Mouse (Mus musculus) embryonic facial prominence, embryonic 13.5 days (tissue): ENCODE results near the gene Obox5. TPM values are rescaled to one million over a fixed set of nuclear protein-coding genes. Genes with fewer than 3 reads are reported as not detected.
"Not testable (repeated sequence)": the region's sequence is repeated elsewhere in the genome, so short reads cannot be mapped to it uniquely, and the experiment has no call there.

ENCODE experiments used
- ATAC-seq: fragments of 200-750 bp; cut with Nextera tagmentation; 2 replicates; pipeline ENCODE4 v1.8.0; 2017; ENCODE audit warnings: low read depth; ENCODE audit not compliant: insufficient number of reproducible peaks, insufficient read depth, low FRiP score, low TSS enrichment
- H3K27ac ChIP-seq: fragments of 300-500 bp; sonication (generic); 2 replicates; pipeline ENCODE4 v1.5.1; 2015; ENCODE audit warnings: moderate library complexity, mild to moderate bottlenecking, inconsistent platforms
- H3K27me3 ChIP-seq: fragments of 300-500 bp; sonication (generic); 2 replicates; pipeline ENCODE4 v1.6.1; 2015; ENCODE audit warnings: mild to moderate bottlenecking, inconsistent platforms
- H3K36me3 ChIP-seq: fragments of 300-500 bp; sonication (generic); 2 replicates; pipeline ENCODE4 v1.6.1; 2015; ENCODE audit warnings: mild to moderate bottlenecking, inconsistent platforms
- H3K4me1 ChIP-seq: fragments of 300-500 bp; sonication (generic); 2 replicates; pipeline ENCODE4 v1.6.1; 2015; ENCODE audit warnings: inconsistent platforms
- H3K4me2 ChIP-seq: fragments of 300-500 bp; sonication (generic); 2 replicates; pipeline ENCODE4 v1.6.1; 2015; ENCODE audit warnings: moderate library complexity, mild to moderate bottlenecking, inconsistent platforms
- H3K4me3 ChIP-seq: fragments of 300-500 bp; sonication (generic); 2 replicates; pipeline ENCODE4 v1.5.1; 2015; ENCODE audit warnings: mild to moderate bottlenecking, inconsistent platforms
- H3K9ac ChIP-seq: fragments of 300-500 bp; sonication (generic); 2 replicates; pipeline ENCODE4 v1.6.1; 2015; ENCODE audit warnings: mild to moderate bottlenecking, inconsistent platforms
- H3K9me3 ChIP-seq: fragments of 300-500 bp; sonication (generic); 2 replicates; pipeline ENCODE4 v1.6.1; 2016; ENCODE audit warnings: inconsistent platforms
- WGBS: fragments of 180-500 bp; shearing (Covaris S2); methylation state at CpG from one replicate; pipeline ENCODE4 v1.1.7; 2015; ENCODE audit warnings: mixed read lengths; 5-methylcytosine and 5-hydroxymethylcytosine counted together
- polyA plus RNA-seq: library from polyadenylated mRNA; unstranded; fragments of >200 nt; fragmentation: Nextera tagmentation; extraction: Ambion mirVana; gene quantifications from 2 replicates; pipeline ENCODE4 v1.2.1, GENCODE M21; 2015

Obox5 gene
- polyA plus RNA-seq, result not detected in 2 replicates

GRCm38 (mm10) chr7:15749831-15750230 is at the start of gene Obox5:
Gene Obox5 (plus strand): TSS chr7:15750131.
- H3K4me1 ChIP-seq, result not testable (repeated sequence)

GRCm38 (mm10) chr7:15749296-15749695 is 635 bp upstream of the Obox5 start:
- ATAC-seq, H3K4me3 ChIP-seq, H3K4me1 ChIP-seq, H3K9me3 ChIP-seq, H3K27me3 ChIP-seq, H3K9ac ChIP-seq, H3K36me3 ChIP-seq, H3K4me2 ChIP-seq, H3K27ac ChIP-seq: not testable (repeated sequence)
- 62% methylated on average over 5 of the region's 5 CpGs for WGBS

More at GRCm38 (mm10) chr7:15749831-15750230, at the start of gene Obox5:
- not testable (repeated sequence) for H3K4me2 ChIP-seq, H3K9ac ChIP-seq, H3K9me3 ChIP-seq, H3K27ac ChIP-seq, H3K36me3 ChIP-seq, ATAC-seq, H3K27me3 ChIP-seq, H3K4me3 ChIP-seq
- WGBS, result 76% methylated on average over 2 of the region's 2 CpGs

Other genes with a start within 250 kb of the Obox5 start
- gene Obox3, start 110.2 kb upstream of the Obox5 start, polyA plus RNA-seq, result not detected in 2 replicates
- not detected in 2 replicates for gene Obox6, start 89.5 kb downstream of the Obox5 start, polyA plus RNA-seq
- gene Crx, start 129.8 kb downstream of the Obox5 start, polyA plus RNA-seq, result not detected in 2 replicates
- not detected in 2 replicates for gene Crxos, start 132.5 kb downstream of the Obox5 start, polyA plus RNA-seq
- 1,180 and 1,188 TPM in 2 replicates for gene Selenow, start 172.3 kb downstream of the Obox5 start, polyA plus RNA-seq
- 210 and 222 TPM in 2 replicates for gene Nop53, start 195.9 kb downstream of the Obox5 start, polyA plus RNA-seq
- 36.9 and 41.2 TPM in 2 replicates for gene Ehd2, start 217.4 kb downstream of the Obox5 start, polyA plus RNA-seq